Mouse (Mus musculus) heart, postnatal 0 days (tissue): ENCODE results near the gene Atad5. TPM values are rescaled to one million over a fixed set of nuclear protein-coding genes. Genes with fewer than 3 reads are reported as not detected.

Experiments
- ATAC-seq: fragments of 200-750 bp; cut with Nextera tagmentation; 2 replicates; pipeline ENCODE4 v1.8.0; 2017; ENCODE audit warnings: low read depth, moderate number of reproducible peaks, moderate library complexity; ENCODE audit not compliant: insufficient read depth
- DNase-seq: peaks from one replicate; pipeline ENCODE4 v3.0.0-alpha.2; 2016; ENCODE audit warnings: low spot score
- H3K27ac ChIP-seq: fragments of 300-500 bp; sonication (generic); 2 replicates; pipeline ENCODE4 v1.5.1; 2014; ENCODE audit warnings: low read depth, mild to moderate bottlenecking
- H3K27me3 ChIP-seq: fragments of 300-500 bp; sonication (generic); 2 replicates; pipeline ENCODE4 v1.6.1; 2014; ENCODE audit warnings: low read length, mixed read lengths; ENCODE audit not compliant: control insufficient read depth, insufficient read depth
- H3K36me3 ChIP-seq: fragments of 300-500 bp; sonication (generic); replicated peaks from 2 replicates; pipeline ENCODE4 v1.6.1; 2014; ENCODE audit warnings: low read length, mixed read lengths; ENCODE audit not compliant: control insufficient read depth, insufficient read depth
- H3K4me1 ChIP-seq: fragments of 300-500 bp; sonication (generic); 2 replicates; pipeline ENCODE4 v1.6.1; 2014; ENCODE audit warnings: antibody characterized with exemption; ENCODE audit not compliant: control insufficient read depth, insufficient read depth
- H3K4me2 ChIP-seq: fragments of 300-500 bp; sonication (generic); 2 replicates; pipeline ENCODE4 v1.6.1; 2014; ENCODE audit warnings: low read depth, mild to moderate bottlenecking, low read length, moderate library complexity
- H3K4me3 ChIP-seq: fragments of 300-500 bp; sonication (generic); 2 replicates; pipeline ENCODE4 v1.5.1; 2014; ENCODE audit warnings: low read depth, low read length
- H3K9ac ChIP-seq: fragments of 300-500 bp; sonication (generic); replicated peaks from 2 replicates; pipeline ENCODE4 v1.6.1; 2014; ENCODE audit warnings: low read depth, low read length, mixed read lengths
- H3K9me3 ChIP-seq: fragments of 300-500 bp; sonication (generic); replicated peaks from 2 replicates; pipeline ENCODE4 v1.6.1; 2016; ENCODE audit warnings: low read length; ENCODE audit not compliant: control insufficient read depth
- CTCF ChIP-seq: IDR thresholded peaks from 2 replicates; pipeline ENCODE4 v1.5.1; 2016; ENCODE audit warnings: antibody characterized with exemption, control low read depth, low read depth
- EP300 ChIP-seq: IDR thresholded peaks from 2 replicates; pipeline ENCODE4 v1.6.1; 2016; ENCODE audit warnings: antibody characterized with exemption, low read depth
- WGBS: fragments of 180-500 bp; shearing (Covaris S2); extraction: QIAGEN DNeasy Blood & Tissue Kit; methylation state at CpG from one replicate; pipeline ENCODE4 v1.1.7; 2014; 5-methylcytosine and 5-hydroxymethylcytosine counted together
- polyA plus RNA-seq: library from polyadenylated mRNA; unstranded; fragments of >200 nt; fragmentation: Nextera tagmentation; extraction: Ambion mirVana; gene quantifications from 2 replicates; pipeline ENCODE4 v1.2.1, GENCODE M21; 2015
- total RNA-seq: library from RNA; depleted of rRNA; stranded (reverse); fragments of >200 nt; gene quantifications from 2 replicates; pipeline ENCODE4 v1.2.3, GENCODE M21; 2014; ENCODE audit warnings: low replicate concordance

The Atad5 gene
- total and polyA plus RNA-seq, 2 experiments from 2014 or later, result 1.5 to 4.2 TPM

GRCm38 (mm10) chr11:80151541-80151940, 62.3 kb downstream of the Atad5 start:
- ATAC-seq (no peak), DNase-seq (no peak)
- Histone ChIP-seq H3K27ac (no peak overlapping the region), H3K27me3 (peaks cover 16% of the 10 kb centered on the region), H3K9ac (no peak overlapping the region), H3K9me3 (no peaks in the 10 kb centered on the region), H3K36me3 (no peaks in the 10 kb centered on the region), H3K4me1 (no peaks in the 10 kb centered on the region), H3K4me3 (no peak overlapping the region), H3K4me2 (no peak overlapping the region)
- 53% methylated on average over 2 of the region's 2 CpGs for WGBS
- no peak for TF ChIP-seq CTCF
- TF ChIP-seq EP300, result no peak

- peaks cover 16% of the 10 kb centered on the region for H3K27me3 ChIP-seq
- H3K9me3 ChIP-seq, result no peaks in the 10 kb centered on the region
- ATAC-seq (no peak), DNase-seq (no peak)
- no peak overlapping the region for H3K9ac ChIP-seq
- H3K36me3 ChIP-seq, result no peaks in the 10 kb centered on the region
- H3K4me3 ChIP-seq, result no peak overlapping the region
- H3K4me2 ChIP-seq, result no peak overlapping the region
- 54% methylated on average over 8 of the region's 8 CpGs for WGBS
- no peak overlapping the region for H3K27ac ChIP-seq
- no peaks in the 10 kb centered on the region for H3K4me1 ChIP-seq
- TF ChIP-seq EP300, result no peak
- no peak for TF ChIP-seq CTCF
Observed at GRCm38 (mm10) chr11:80152376-80152775, 63.2 kb downstream of the Atad5 start.

DNA sequence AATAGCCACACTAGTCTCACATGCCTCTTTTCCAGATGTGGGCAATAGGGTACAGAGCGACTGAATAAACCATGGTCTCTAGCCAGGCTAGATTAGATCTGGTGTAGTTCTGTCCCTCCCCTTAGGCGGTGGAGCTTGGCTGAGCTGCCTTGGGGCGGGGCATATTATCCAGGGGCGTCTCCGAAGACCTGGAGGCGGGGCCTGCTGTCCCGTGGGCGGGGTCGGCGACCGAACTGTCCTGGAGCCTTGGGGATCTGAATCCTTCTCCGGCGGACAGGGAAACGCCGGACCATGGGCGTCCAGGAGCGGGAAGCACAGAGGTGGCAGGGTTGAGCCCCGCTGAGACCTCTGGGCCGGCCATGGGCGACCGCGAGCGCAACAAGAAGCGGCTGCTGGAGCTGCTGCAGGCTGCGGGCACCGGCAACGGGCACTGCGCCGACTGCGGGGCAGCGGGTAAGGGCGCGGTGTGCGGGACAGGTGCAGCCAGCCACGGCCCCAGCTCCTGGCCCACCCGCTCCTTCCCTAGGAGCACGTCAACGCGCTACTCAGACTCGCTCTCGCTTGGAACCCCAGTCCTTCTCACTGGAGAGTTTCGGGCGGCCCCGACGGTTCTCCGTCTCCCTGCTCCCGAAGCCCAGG, 64.8 kb downstream of the Atad5 start, which contains the start of gene Adap2:
Gene Adap2, plus strand, starts transcription at position 249 of the 639 bp plus-strand sequence.
- no peaks in the 10 kb centered on the region for H3K4me1 ChIP-seq
- H3K36me3 ChIP-seq, result no peaks in the 10 kb centered on the region
- DNase-seq (peak; percentile 69), ATAC-seq (peak; percentile 93)
- H3K9ac ChIP-seq, result peak within 1 kb of the TSS; percentile 67
- no peaks in the 10 kb centered on the region for H3K9me3 ChIP-seq
- H3K4me2 ChIP-seq, result peak within 1 kb of the TSS; percentile 82
- peaks cover 16% of the 10 kb centered on the region for H3K27me3 ChIP-seq
- TF ChIP-seq EP300, result no peak
- no peak for TF ChIP-seq CTCF
- under 1% methylated on average over 46 of the region's 47 CpGs for WGBS
- H3K27ac ChIP-seq, result peak within 1 kb of the TSS; percentile 9; the same call in 1 of the 2 replicates
- peak within 1 kb of the TSS; percentile 68 for H3K4me3 ChIP-seq

DNA sequence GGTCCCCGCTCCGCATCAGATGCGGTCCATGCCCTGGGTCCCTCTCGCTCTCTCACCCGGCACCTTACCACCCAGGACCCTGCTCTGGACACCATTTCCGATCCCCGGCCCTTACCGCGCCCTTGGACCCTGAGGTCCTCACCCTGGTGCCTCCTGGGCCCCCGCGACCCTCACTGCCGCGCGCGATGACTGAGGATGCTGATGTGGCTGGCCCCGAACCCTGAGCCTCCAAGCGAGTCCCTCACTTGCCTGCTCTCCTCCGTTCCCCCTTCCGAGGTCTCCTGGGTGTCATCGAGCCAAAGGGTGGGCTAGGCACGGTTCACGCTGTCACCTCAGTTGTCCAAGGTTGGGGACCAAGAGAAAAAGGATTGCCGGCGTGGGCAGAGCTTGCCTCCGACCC, 65.3 kb downstream of the Atad5 start:
- TF ChIP-seq EP300, result no peak
- TF ChIP-seq CTCF, result no peak
- Histone ChIP-seq H3K4me3 (peak overlapping the region; percentile 68), H3K9ac (peak overlapping the region; percentile 67), H3K4me1 (no peaks in the 10 kb centered on the region), H3K36me3 (no peaks in the 10 kb centered on the region), H3K27me3 (peaks cover 16% of the 10 kb centered on the region), H3K4me2 (peak overlapping the region; percentile 82), H3K27ac (no peak overlapping the region), H3K9me3 (no peaks in the 10 kb centered on the region)
- no peak for DNase-seq
- WGBS, result 23% methylated on average over 25 of the region's 25 CpGs
- ATAC-seq, result no peak

GRCm38 (mm10) chr11:80155541-80155940, 66.3 kb downstream of the Atad5 start:
- DNase-seq (no peak), ATAC-seq (no peak)
- no peak for TF ChIP-seq CTCF
- no peak for TF ChIP-seq EP300
- peaks cover 16% of the 10 kb centered on the region for H3K27me3 ChIP-seq
- no peak overlapping the region for H3K27ac ChIP-seq
- no peaks in the 10 kb centered on the region for H3K9me3 ChIP-seq
- 84% methylated on average over 8 of the region's 8 CpGs for WGBS
- no peaks in the 10 kb centered on the region for H3K36me3 ChIP-seq
- H3K4me2 ChIP-seq, result peak overlapping the region; percentile 20; the same call in 1 of the 2 replicates
- H3K9ac ChIP-seq, result no peak overlapping the region
- no peaks in the 10 kb centered on the region for H3K4me1 ChIP-seq
- 0 out of 2 replicates have a peak overlapping the region, but pooled peaks have one; percentile 9 for H3K4me3 ChIP-seq

DNA sequence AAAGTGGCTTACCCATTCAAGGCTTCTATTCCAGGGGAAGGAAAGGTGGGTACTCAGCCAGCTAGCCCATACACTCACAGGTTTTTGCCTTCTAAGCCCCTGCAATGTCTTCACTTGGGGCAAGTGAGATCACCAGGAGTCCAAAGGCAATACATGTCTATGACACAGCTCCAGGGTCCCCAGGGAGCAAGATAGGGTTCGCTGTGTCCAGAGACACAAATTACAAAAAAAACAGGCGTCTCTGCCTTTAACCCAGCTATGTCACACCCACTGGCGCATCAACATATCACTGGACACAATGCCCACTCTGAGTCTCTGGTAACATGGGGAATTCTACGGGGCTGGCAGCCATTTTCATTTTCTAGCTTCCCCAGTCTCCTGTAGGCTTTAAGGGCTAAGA, 66.8 kb downstream of the Atad5 start:
- H3K27ac ChIP-seq, result no peak overlapping the region
- no peaks in the 10 kb centered on the region for H3K36me3 ChIP-seq
- WGBS, result 82% methylated on average over 4 of the region's 4 CpGs
- DNase-seq (no peak), ATAC-seq (no peak)
- H3K9ac ChIP-seq, result no peak overlapping the region
- TF ChIP-seq CTCF (no peak), EP300 (no peak)
- H3K27me3 ChIP-seq, result peaks cover 16% of the 10 kb centered on the region
- H3K4me3 ChIP-seq, result no peak overlapping the region
- H3K4me2 ChIP-seq, result 0 out of 2 replicates have a peak overlapping the region, but pooled peaks have one; percentile 20
- no peaks in the 10 kb centered on the region for H3K4me1 ChIP-seq
- no peaks in the 10 kb centered on the region for H3K9me3 ChIP-seq
